Mouse (Mus musculus): ENCODE data around the gene Tmem258.
A peak's percentile ranks its signal among the peaks of the same experiment; 100 is the strongest.

DNA sequence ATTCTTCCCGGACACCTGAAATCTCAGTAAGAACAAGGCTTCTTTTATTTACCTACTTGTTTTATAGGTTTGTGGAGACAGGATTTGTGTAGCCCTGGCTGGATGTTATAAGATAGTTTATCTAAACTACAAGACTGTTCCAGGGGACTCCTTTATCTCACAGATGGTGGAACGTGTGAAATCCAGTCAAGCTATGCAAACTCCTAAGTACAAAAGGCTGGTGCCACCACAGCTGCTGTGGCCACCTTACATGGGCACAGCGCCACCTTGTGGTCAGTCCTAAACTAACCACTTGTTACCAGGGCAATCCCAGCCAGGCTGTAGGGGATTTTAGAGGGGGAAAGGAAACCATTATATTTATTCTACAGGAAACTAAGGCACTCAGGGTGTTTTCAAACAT, 5.1 kb upstream of the Tmem258 start:
- TF ChIP-seq CTCF (conservative IDR thresholded peaks at IDR 0.05; ENCODE audit: insufficient read depth, insufficient read length, low read depth, low read length) (peak; percentile 98), POLR2A (IDR thresholded peaks at IDR 0.05; ENCODE audit: low read depth, low read length) (no peak)
